ENCODE assay signal across 9 mouse cellular contexts in the genomic region with DNA sequence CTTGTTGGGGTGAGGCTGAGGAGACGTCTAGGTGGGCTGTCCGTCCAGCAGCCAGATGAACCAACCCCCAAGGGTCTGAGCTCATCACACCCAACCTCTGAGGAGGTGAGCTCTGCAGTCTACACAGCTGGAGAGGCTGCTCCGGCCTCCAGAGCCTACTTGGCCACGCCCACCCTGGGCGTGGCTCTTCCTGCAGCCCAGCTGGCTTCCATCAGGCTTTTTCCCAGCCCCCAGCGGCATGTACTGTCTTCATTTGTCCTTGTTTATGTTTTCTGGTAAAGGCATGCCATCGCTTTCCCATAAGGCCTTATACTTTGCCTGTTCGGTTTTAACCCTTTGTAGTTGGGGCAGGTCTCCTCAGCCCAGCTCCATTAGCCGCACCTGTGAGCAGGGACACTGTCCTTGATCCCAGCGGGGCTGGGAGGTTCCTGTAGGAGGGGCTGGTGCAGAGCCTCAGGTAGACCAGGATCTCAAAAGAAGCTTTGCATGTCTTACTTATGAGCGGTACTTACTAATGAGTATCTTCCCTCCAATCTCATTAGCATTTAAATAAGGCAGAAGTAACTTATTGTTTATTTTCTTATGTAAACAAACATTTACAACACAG. TPM values are rescaled to one million over a fixed set of nuclear protein-coding genes. Genes with fewer than 3 reads are reported as not detected.
DNase-seq lines count a peak whose midpoint lies in the region; ATAC-seq lines count a peak whose summit lies in the region.
"Had no signal": no experiment of that assay in that cellular context is flagged by ENCODE, and none has a peak within 500 bp of the region (broad histone marks: within the 10 kb centered on the region; RNA-seq: fewer than 3 reads in every experiment).

No protein-coding gene starts in this region.

- no peak overlapping the region for H3K4me3 ChIP-seq in embryonic facial prominence, embryonic 14.5 days (ENCODE audit: low read depth, low read length)
- H3K4me3 ChIP-seq in heart, embryonic 16.5 days (ENCODE audit: low read length), result no peak overlapping the region
- H3K4me3 ChIP-seq: limb, embryonic 15.5 days had no signal

- peak overlapping the region; percentile 41 for H3K4me2 ChIP-seq in embryonic facial prominence, embryonic 14.5 days (ENCODE audit: low read depth, low read length)
- peak overlapping the region; percentile 27; the same call in 1 of the 2 replicates for H3K4me2 ChIP-seq in heart, embryonic 16.5 days (ENCODE audit: low read depth, low read length)
- H3K4me2 ChIP-seq: limb, embryonic 15.5 days had no signal

- H3K27me3 ChIP-seq in embryonic facial prominence, embryonic 14.5 days (replicated peaks; ENCODE audit: control insufficient read depth, insufficient read depth, low read length), result no peaks in the 10 kb centered on the region
- H3K27me3 ChIP-seq in heart, embryonic 16.5 days (ENCODE audit: control insufficient read depth, insufficient read depth, low read length), result no peaks in the 10 kb centered on the region
- H3K27me3 ChIP-seq: limb, embryonic 15.5 days had no signal

- peak; percentile 89 for ATAC-seq in embryonic facial prominence, embryonic 14.5 days (ENCODE audit: low read depth)
- ATAC-seq in heart, embryonic 16.5 days (replicated peaks; ENCODE audit: extremely low read depth, insufficient read depth, low FRiP score), result peak; percentile 66; the same call in 1 of the 2 replicates
- no peak for ATAC-seq in erythroblast, adult 5-6 weeks (replicated peaks; ENCODE audit: low FRiP score, poor library complexity, severe bottlenecking)

- WGBS in embryonic facial prominence, embryonic 14.5 days, result 5% methylated on average over 11 of the region's 11 CpGs
- 16% methylated on average over 11 of the region's 11 CpGs for WGBS in heart, embryonic 16.5 days

- H3K4me1 ChIP-seq in embryonic facial prominence, embryonic 14.5 days (ENCODE audit: control insufficient read depth, insufficient read depth, low read length), result peaks cover 40% of the 10 kb centered on the region
- peaks cover 12% of the 10 kb centered on the region for H3K4me1 ChIP-seq in heart, embryonic 16.5 days (ENCODE audit: control insufficient read depth, insufficient read depth, low read length)

- peak overlapping the region; percentile 46; the same call in 1 of the 2 replicates for H3K27ac ChIP-seq in embryonic facial prominence, embryonic 14.5 days (replicated peaks; ENCODE audit: low read depth, low read length)
- no peak overlapping the region; the same call in 1 of the 2 replicates for H3K27ac ChIP-seq in heart, embryonic 16.5 days (ENCODE audit: low read length)
- H3K27ac ChIP-seq: limb, embryonic 15.5 days had no signal

- no peak overlapping the region for H3K9ac ChIP-seq in embryonic facial prominence, embryonic 14.5 days (ENCODE audit: low read depth, low read length)
- no peak overlapping the region for H3K9ac ChIP-seq in heart, embryonic 16.5 days (ENCODE audit: low read length)
- H3K9ac ChIP-seq: limb, embryonic 15.5 days had no signal

- no peaks in the 10 kb centered on the region for H3K36me3 ChIP-seq in embryonic facial prominence, embryonic 14.5 days (ENCODE audit: control insufficient read depth, insufficient read depth, low read length)
- no peaks in the 10 kb centered on the region for H3K36me3 ChIP-seq in heart, embryonic 16.5 days (ENCODE audit: control insufficient read depth, insufficient read depth)
- H3K36me3 ChIP-seq: limb, embryonic 15.5 days had no signal

- H3K9me3 ChIP-seq in embryonic facial prominence, embryonic 14.5 days (ENCODE audit: control insufficient read depth, low read length), result no peaks in the 10 kb centered on the region
- peaks cover 4% of the 10 kb centered on the region; the same call in 1 of the 2 replicates for H3K9me3 ChIP-seq in heart, embryonic 16.5 days (replicated peaks; ENCODE audit: control insufficient read depth, low read length)
- H3K9me3 ChIP-seq: limb, embryonic 15.5 days had no signal

- DNase-seq in ES-CJ7 (ENCODE audit: low read depth, low spot score), result peak; percentile 64
- DNase-seq in embryonic facial prominence, embryonic 14.5 days (ENCODE audit: low spot score), result peak; percentile 95
- DNase-seq in kidney, postnatal 10 days, result peak; percentile 88
- DNase-seq in mesoderm, embryonic 11.5 days (ENCODE audit: low read depth, low spot score), result peak; percentile 86
- no peak for DNase-seq in spleen, postnatal 14 days (ENCODE audit: low spot score in 2 of 2)
- DNase-seq in left cerebral cortex, adult 9 months (ENCODE audit: low spot score in 2 of 2), result no peak

RNA-seq across cellular contexts. Expression of gene Fam170b, which starts 8.2 kb away (rescaled TPM):
- not detected in 2 replicates for polyA plus RNA-seq in embryonic facial prominence, embryonic 14.5 days (2014; fragmentation: Nextera tagmentation; extraction: Ambion mirVana)
- polyA plus RNA-seq in heart, embryonic 16.5 days (2015; fragmentation: Nextera tagmentation; extraction: Ambion mirVana), result not detected in 2 replicates
- total RNA-seq in erythroblast, adult 5-6 weeks (2015; ENCODE audit: low replicate concordance), result not detected in 2 replicates
- not detected in 2 replicates for total RNA-seq in erythroblast, adult 5-6 weeks (2017; ENCODE audit: low replicate concordance)
- polyA plus RNA-seq: limb, embryonic 15.5 days had no signal

RNA-seq across cellular contexts. Expression of gene Vstm4, which starts 31.0 kb away (rescaled TPM):
- polyA plus RNA-seq in embryonic facial prominence, embryonic 14.5 days (2014; fragmentation: Nextera tagmentation; extraction: Ambion mirVana), result 38.0 and 40.2 TPM in 2 replicates
- polyA plus RNA-seq in heart, embryonic 16.5 days (2015; fragmentation: Nextera tagmentation; extraction: Ambion mirVana), result 24.1 and 24.2 TPM in 2 replicates
- total RNA-seq in erythroblast, adult 5-6 weeks (2015; ENCODE audit: low replicate concordance), result not detected in 2 replicates
- 0.09 and 0.56 TPM in 2 replicates for total RNA-seq in erythroblast, adult 5-6 weeks (2017; ENCODE audit: low replicate concordance)

RNA-seq across cellular contexts. Expression of gene Tmem273, which starts 39.8 kb away (rescaled TPM):
- 1.6 and 2.7 TPM in 2 replicates for polyA plus RNA-seq in embryonic facial prominence, embryonic 14.5 days (2014; fragmentation: Nextera tagmentation; extraction: Ambion mirVana)
- polyA plus RNA-seq in heart, embryonic 16.5 days (2015; fragmentation: Nextera tagmentation; extraction: Ambion mirVana), result 0.65 and 0.68 TPM in 2 replicates
- 3.3 and 7.3 TPM in 2 replicates for total RNA-seq in erythroblast, adult 5-6 weeks (2015; ENCODE audit: low replicate concordance)
- 2.0 and 8.8 TPM in 2 replicates for total RNA-seq in erythroblast, adult 5-6 weeks (2017; ENCODE audit: low replicate concordance)

Comparison
In these comparisons a context has a peak if more than half of its experiments do, and no peak if none do; other contexts are left out.
1. DNase-seq: peak in ES-CJ7 (single experiment), embryonic facial prominence, embryonic 14.5 days (single experiment), kidney, postnatal 10 days (single experiment) and mesoderm, embryonic 11.5 days (single experiment); none in spleen, postnatal 14 days (0 of 2) and left cerebral cortex, adult 9 months (0 of 2).